Mouse (Mus musculus): Measurements from ENCODE around the gene Susd4. TPM values are rescaled to one million over a fixed set of nuclear protein-coding genes. Genes with fewer than 3 reads are reported as not detected.

Susd4 gene
- total RNA-seq, 2 experiments from 2014 or later = 2.0 to 2.1 TPM

- DNase-seq = no peak
Measured at GRCm38 (mm10) chr1:182856636-182857035, 93.0 kb downstream of the Susd4 start.

GRCm38 (mm10) chr1:182861671-182862358 is 98.2 kb downstream of the Susd4 start:
- no peak for DNase-seq

GRCm38 (mm10) chr1:182863396-182863795 is 99.7 kb downstream of the Susd4 start:
- no peak for DNase-seq

- no peak for DNase-seq
Measured at GRCm38 (mm10) chr1:182867886-182868285, 104.2 kb downstream of the Susd4 start.

GRCm38 (mm10) chr1:182868432-182869113 is 104.9 kb downstream of the Susd4 start:
- DNase-seq = peak; percentile 42

GRCm38 (mm10) chr1:182869114-182869456 is 105.4 kb downstream of the Susd4 start:
- DNase-seq = no peak

GRCm38 (mm10) chr1:182878156-182878555 is 114.5 kb downstream of the Susd4 start:
- DNase-seq = no peak

GRCm38 (mm10) chr1:182878719-182879118 is 115.1 kb downstream of the Susd4 start:
- DNase-seq = no peak

GRCm38 (mm10) chr1:182881246-182881645 is 117.6 kb downstream of the Susd4 start:
- DNase-seq = no peak

GRCm38 (mm10) chr1:182882611-182883010 is 119.0 kb downstream of the Susd4 start:
- DNase-seq = no peak

GRCm38 (mm10) chr1:182895698-182896097 is 132.0 kb downstream of the Susd4 start:
- peak; percentile 75 for DNase-seq

- no peak for DNase-seq
Measured at GRCm38 (mm10) chr1:182897071-182897470, 133.4 kb downstream of the Susd4 start.

GRCm38 (mm10) chr1:182897506-182898138 is 134.0 kb downstream of the Susd4 start:
- DNase-seq = no peak

GRCm38 (mm10) chr1:182902095-182902494 is 138.4 kb downstream of the Susd4 start:
- DNase-seq = no peak

- no peak for DNase-seq
Measured at GRCm38 (mm10) chr1:182902906-182903305, 139.2 kb downstream of the Susd4 start.

GRCm38 (mm10) chr1:182905669-182906068 is 142.0 kb downstream of the Susd4 start:
- no peak for DNase-seq

- peak; percentile 88 for DNase-seq
Measured at GRCm38 (mm10) chr1:182908050-182909036, 144.7 kb downstream of the Susd4 start.

GRCm38 (mm10) chr1:182909066-182909465 is 145.4 kb downstream of the Susd4 start:
- no peak for DNase-seq

GRCm38 (mm10) chr1:182909596-182909995 is 145.9 kb downstream of the Susd4 start:
- no peak for DNase-seq

GRCm38 (mm10) chr1:182912591-182912990 is 148.9 kb downstream of the Susd4 start:
- no peak for DNase-seq

GRCm38 (mm10) chr1:182914121-182914908 is 150.7 kb downstream of the Susd4 start:
- DNase-seq = no peak

Measured in gastrocnemius, postnatal 10 days (tissue).